Mouse (Mus musculus) embryonic facial prominence, embryonic 14.5 days (tissue): ENCODE measurements around the gene Trim38. TPM values are rescaled to one million over a fixed set of nuclear protein-coding genes. Genes with fewer than 3 reads are reported as not detected.
"Not testable (repeated sequence)": the region's sequence is repeated elsewhere in the genome, so short reads cannot be mapped to it uniquely, and the experiment has no call there.

Experiments
- ATAC-seq: fragments of 200-750 bp; cut with Nextera tagmentation; 2 replicates; pipeline ENCODE4 v1.8.0; 2017; ENCODE audit warnings: low read depth, moderate number of reproducible peaks, moderate TSS enrichment
- DNase-seq: peaks from one replicate; pipeline ENCODE4 v3.0.0-alpha.2; 2015; ENCODE audit warnings: low spot score
- H3K27ac ChIP-seq: fragments of 300-500 bp; sonication (generic); replicated peaks from 2 replicates; pipeline ENCODE4 v1.5.1; 2014; ENCODE audit warnings: low read depth, mild to moderate bottlenecking, low read length, moderate library complexity
- H3K27me3 ChIP-seq: fragments of 300-500 bp; sonication (generic); replicated peaks from 2 replicates; pipeline ENCODE4 v1.6.1; 2014; ENCODE audit warnings: low read length; ENCODE audit not compliant: control insufficient read depth, insufficient read depth
- H3K36me3 ChIP-seq: fragments of 300-500 bp; sonication (generic); 2 replicates; pipeline ENCODE4 v1.6.1; 2014; ENCODE audit warnings: low read length, mixed read lengths; ENCODE audit not compliant: control insufficient read depth, insufficient read depth
- H3K4me1 ChIP-seq: fragments of 300-500 bp; sonication (generic); 2 replicates; pipeline ENCODE4 v1.6.1; 2014; ENCODE audit warnings: antibody characterized with exemption, low read length; ENCODE audit not compliant: control insufficient read depth, insufficient read depth
- H3K4me2 ChIP-seq: fragments of 300-500 bp; sonication (generic); 2 replicates; pipeline ENCODE4 v1.6.1; 2014; ENCODE audit warnings: low read depth, mild to moderate bottlenecking, low read length, moderate library complexity, mixed read lengths
- H3K4me3 ChIP-seq: fragments of 300-500 bp; sonication (generic); 2 replicates; pipeline ENCODE4 v1.5.1; 2014; ENCODE audit warnings: low read depth, mild to moderate bottlenecking, low read length
- H3K9ac ChIP-seq: fragments of 300-500 bp; sonication (generic); 2 replicates; pipeline ENCODE4 v1.6.1; 2014; ENCODE audit warnings: low read depth, mild to moderate bottlenecking, low read length, moderate library complexity, mixed read lengths
- H3K9me3 ChIP-seq: fragments of 300-500 bp; sonication (generic); 2 replicates; pipeline ENCODE4 v1.6.1; 2016; ENCODE audit warnings: low read length; ENCODE audit not compliant: control insufficient read depth
- WGBS: fragments of 180-500 bp; shearing (Covaris S2); extraction: QIAGEN DNeasy Blood & Tissue Kit; methylation state at CpG from one replicate; pipeline ENCODE4 v1.1.7; 2014; 5-methylcytosine and 5-hydroxymethylcytosine counted together
- polyA plus RNA-seq: library from polyadenylated mRNA; unstranded; fragments of >200 nt; fragmentation: Nextera tagmentation; extraction: Ambion mirVana; gene quantifications from 2 replicates; pipeline ENCODE4 v1.2.1, GENCODE M21; 2014

Trim38 gene
- polyA plus RNA-seq, 1 experiment from 2014 or later, result 0.31 TPM

- H3K4me3 ChIP-seq, result peak within 1 kb of the TSS; percentile 44
- DNase-seq (peak; percentile 93), ATAC-seq (peak; percentile 38)
- H3K27ac ChIP-seq, result peak within 1 kb of the TSS; percentile 95
- H3K9me3 ChIP-seq, H3K36me3 ChIP-seq, H3K27me3 ChIP-seq, H3K4me1 ChIP-seq: not testable (repeated sequence)
- WGBS, result 1% methylated on average over 25 of the region's 47 CpGs
- H3K4me2 ChIP-seq, result peak within 1 kb of the TSS; percentile 63
- peak within 1 kb of the TSS; percentile 73 for H3K9ac ChIP-seq
These were observed 18.8 kb upstream of the Trim38 start, which contains the start of gene Hist1h2ab for GRCm38 (mm10) chr13:23750839-23751477. TSS of gene Hist1h2ab (plus strand) at chr13:23751126.

GRCm38 (mm10) chr13:23751478-23751956 is 18.2 kb upstream of the Trim38 start:
- H3K4me1 ChIP-seq, result peaks cover 10% of the 10 kb centered on the region
- peak overlapping the region; percentile 44 for H3K4me3 ChIP-seq
- ATAC-seq, result no peak
- H3K9ac ChIP-seq, result peak overlapping the region; percentile 73
- H3K36me3 ChIP-seq, result no peaks in the 10 kb centered on the region
- H3K9me3 ChIP-seq, result no peaks in the 10 kb centered on the region
- WGBS, result 1% methylated on average over 11 of the region's 11 CpGs
- no peaks in the 10 kb centered on the region for H3K27me3 ChIP-seq
- DNase-seq, result no peak
- peak overlapping the region; percentile 95 for H3K27ac ChIP-seq
- H3K4me2 ChIP-seq, result peak overlapping the region; percentile 63

- not testable (repeated sequence) for H3K9me3 ChIP-seq, H3K36me3 ChIP-seq, H3K27me3 ChIP-seq, H3K4me1 ChIP-seq
- peak; percentile 99 for DNase-seq
- peak; percentile 88 for ATAC-seq
- Histone ChIP-seq H3K4me2 (peak within 1 kb of the TSS; percentile 63), H3K9ac (peak within 1 kb of the TSS; percentile 73), H3K4me3 (peak within 1 kb of the TSS; percentile 44), H3K27ac (peak within 1 kb of the TSS; percentile 95)
- WGBS, result under 1% methylated on average over 13 of the region's 47 CpGs
These were observed 17.5 kb upstream of the Trim38 start, which contains the start of gene Hist1h3b for GRCm38 (mm10) chr13:23752067-23752741. TSS of gene Hist1h3b (plus strand) at chr13:23752267.

- WGBS, result 3% methylated on average over 6 of the region's 6 CpGs
- H3K4me1 ChIP-seq, result peaks cover 9% of the 10 kb centered on the region
- peak overlapping the region; percentile 66 for H3K9ac ChIP-seq
- H3K27me3 ChIP-seq, result no peaks in the 10 kb centered on the region
- no peak for DNase-seq
- H3K27ac ChIP-seq, result peak overlapping the region; percentile 82
- ATAC-seq, result no peak
- peak overlapping the region; percentile 38 for H3K4me3 ChIP-seq
- H3K9me3 ChIP-seq, result no peaks in the 10 kb centered on the region
- H3K4me2 ChIP-seq, result peak overlapping the region; percentile 54
- H3K36me3 ChIP-seq, result no peaks in the 10 kb centered on the region
These were observed 17.0 kb upstream of the Trim38 start for GRCm38 (mm10) chr13:23752742-23753172.

GRCm38 (mm10) chr13:23753314-23754078 is 16.2 kb upstream of the Trim38 start:
- Histone ChIP-seq H3K36me3 (no peaks in the 10 kb centered on the region), H3K4me2 (peak overlapping the region; percentile 54), H3K9me3 (no peaks in the 10 kb centered on the region), H3K4me1 (peaks cover 4% of the 10 kb centered on the region; the same call in 1 of the 2 replicates), H3K27ac (peak overlapping the region; percentile 82), H3K9ac (peak overlapping the region; percentile 66), H3K27me3 (no peaks in the 10 kb centered on the region), H3K4me3 (peak overlapping the region; percentile 38; the same call in 1 of the 2 replicates)
- ATAC-seq (no peak), DNase-seq (no peak)
- WGBS, result 56% methylated on average over 4 of the region's 4 CpGs

- ATAC-seq (no peak), DNase-seq (no peak)
- Histone ChIP-seq H3K9me3 (no peaks in the 10 kb centered on the region), H3K4me3 (no peak overlapping the region), H3K4me2 (no peak overlapping the region), H3K27ac (peak overlapping the region; percentile 58), H3K9ac (no peak overlapping the region), H3K36me3 (no peaks in the 10 kb centered on the region), H3K27me3 (no peaks in the 10 kb centered on the region), H3K4me1 (peaks cover 6% of the 10 kb centered on the region; the same call in 1 of the 2 replicates)
These were observed 14.7 kb upstream of the Trim38 start for GRCm38 (mm10) chr13:23755000-23755399.

GRCm38 (mm10) chr13:23756790-23757189 is 12.9 kb upstream of the Trim38 start, which contains the start of gene Hist1h4b:
TSS of gene Hist1h4b (plus strand) at chr13:23757013.
- Histone ChIP-seq H3K9ac (peak within 1 kb of the TSS; percentile 69), H3K27ac (peak within 1 kb of the TSS; percentile 93), H3K4me3 (peak within 1 kb of the TSS; percentile 45), H3K4me1 (peaks cover 7% of the 10 kb centered on the region; the same call in 1 of the 2 replicates), H3K36me3 (no peaks in the 10 kb centered on the region), H3K27me3 (no peaks in the 10 kb centered on the region), H3K9me3 (no peaks in the 10 kb centered on the region), H3K4me2 (peak within 1 kb of the TSS; percentile 76)
- under 1% methylated on average over 11 of the region's 22 CpGs for WGBS
- ATAC-seq (peak; percentile 81), DNase-seq (peak; percentile 99)

- peak; percentile 58 for DNase-seq
- Histone ChIP-seq H3K27ac (peak overlapping the region; percentile 93), H3K4me3 (peak overlapping the region; percentile 45), H3K9ac (peak overlapping the region; percentile 69), H3K36me3 (no peaks in the 10 kb centered on the region), H3K4me1 (peaks cover 7% of the 10 kb centered on the region; the same call in 1 of the 2 replicates), H3K4me2 (peak overlapping the region; percentile 76), H3K27me3 (no peaks in the 10 kb centered on the region), H3K9me3 (no peaks in the 10 kb centered on the region)
- WGBS, result 2% methylated on average over 13 of the region's 23 CpGs
- peak; percentile 0; the same call in 1 of the 2 replicates for ATAC-seq
These were observed 12.4 kb upstream of the Trim38 start for GRCm38 (mm10) chr13:23757211-23757773.
